Mouse (Mus musculus): Measurements from ENCODE around the gene Akr1cl.

Gene Akr1cl

GRCm38 (mm10) chr1:64988176-64988575 is 44.4 kb downstream of the Akr1cl start:
- DNase-seq (ENCODE audit: low read depth, low spot score) = no peak

GRCm38 (mm10) chr1:64986120-64986519 is 46.4 kb downstream of the Akr1cl start:
- DNase-seq (ENCODE audit: low read depth, low spot score) = peak; percentile 47

- DNase-seq (ENCODE audit: low read depth, low spot score) = no peak
Measured at GRCm38 (mm10) chr1:64983247-64983646, 49.3 kb downstream of the Akr1cl start.

- DNase-seq (ENCODE audit: low read depth, low spot score) = peak; percentile 75
Measured at GRCm38 (mm10) chr1:64978321-64978799, 54.2 kb downstream of the Akr1cl start.

GRCm38 (mm10) chr1:64975346-64975745 is 57.2 kb downstream of the Akr1cl start:
- no peak for DNase-seq (ENCODE audit: low read depth, low spot score)

- no peak for DNase-seq (ENCODE audit: low read depth, low spot score)
Measured at GRCm38 (mm10) chr1:64970685-64971084, 61.9 kb downstream of the Akr1cl start.
